Mouse (Mus musculus): ENCODE data around the gene Mocs1.

The Mocs1 gene

DNA sequence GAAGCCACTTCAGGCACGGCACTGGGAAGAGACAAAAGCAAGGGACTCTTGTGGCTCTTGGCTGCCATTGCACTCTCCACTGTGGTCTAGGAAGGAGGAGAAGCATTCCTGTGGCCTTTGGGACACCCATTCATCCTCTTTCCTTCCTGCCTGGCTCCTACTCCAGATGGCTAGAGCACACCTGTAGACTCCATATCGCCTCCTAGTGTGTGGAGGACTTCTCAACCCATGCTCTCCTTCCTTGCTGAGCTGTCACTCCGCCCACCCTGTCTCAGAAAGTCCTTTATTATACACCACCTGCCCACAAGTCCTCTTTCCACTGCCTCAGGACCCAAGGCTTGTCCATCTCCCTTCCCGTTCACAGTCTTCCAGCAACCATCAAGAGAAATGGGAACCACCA lies 65.1 kb downstream of the Mocs1 start:
- DNase-seq, result no peak

- DNase-seq, result no peak
Observed at GRCm38 (mm10) chr17:49498169-49498568, 70.0 kb downstream of the Mocs1 start.

- peak; percentile 41 to 44 for DNase-seq
Observed at GRCm38 (mm10) chr17:49499635-49500034, 71.5 kb downstream of the Mocs1 start.

DNA sequence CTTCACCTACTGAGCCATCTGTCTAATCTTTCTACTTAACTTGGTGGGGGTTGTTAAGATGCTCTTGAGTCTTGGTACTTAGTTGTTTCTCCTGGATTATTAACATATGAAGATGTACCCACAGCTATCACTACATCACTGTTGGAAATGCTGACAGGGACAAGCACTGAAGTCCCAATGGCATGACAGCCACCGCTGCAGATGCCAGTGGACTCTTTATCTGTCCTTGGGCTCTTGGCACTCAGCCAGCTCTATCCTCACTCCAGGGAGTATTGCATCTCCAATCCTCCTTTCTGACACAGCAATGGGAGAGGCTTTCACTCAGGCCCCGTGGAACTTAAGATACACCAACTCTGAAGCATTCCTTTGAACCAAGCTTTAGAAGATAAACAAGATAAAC lies 72.1 kb downstream of the Mocs1 start:
- DNase-seq, result peak in 1 of 2 experiments; percentile 51

DNA sequence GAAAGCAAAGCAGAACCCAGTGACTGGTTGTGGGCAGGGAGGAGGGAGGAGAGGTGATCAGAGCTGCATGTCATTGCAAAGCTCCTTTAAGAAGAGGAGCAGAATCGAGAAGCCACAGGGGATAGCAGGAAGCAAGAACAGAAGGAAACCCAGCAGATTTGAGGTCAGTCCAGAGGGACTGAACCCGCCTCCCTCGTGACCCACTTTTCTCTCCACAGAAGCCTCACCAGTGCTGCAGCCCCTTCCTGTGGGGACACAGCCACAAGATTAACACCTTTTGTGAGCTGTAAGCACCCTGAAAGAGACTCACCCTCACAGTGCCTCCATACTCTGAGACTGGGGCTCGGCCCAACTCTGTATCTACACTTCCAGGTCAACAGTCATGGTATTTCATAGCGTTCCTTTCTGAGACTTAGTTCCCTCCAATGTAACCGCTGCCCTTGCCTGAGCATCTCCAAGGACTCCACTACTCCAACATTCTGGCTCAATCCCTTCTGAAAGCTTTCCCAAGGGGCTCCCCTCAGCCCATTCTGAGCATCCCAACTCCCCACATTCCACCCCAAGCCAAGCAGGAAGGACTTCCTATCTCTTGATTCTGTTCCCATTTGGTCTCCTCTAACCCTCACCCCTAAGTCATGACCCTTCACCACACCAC lies 75.2 kb downstream of the Mocs1 start:
- DNase-seq, result peak; percentile 51 to 59
